Comparison of ENCODE assay signal across 19 mouse cellular contexts in the genomic region with DNA sequence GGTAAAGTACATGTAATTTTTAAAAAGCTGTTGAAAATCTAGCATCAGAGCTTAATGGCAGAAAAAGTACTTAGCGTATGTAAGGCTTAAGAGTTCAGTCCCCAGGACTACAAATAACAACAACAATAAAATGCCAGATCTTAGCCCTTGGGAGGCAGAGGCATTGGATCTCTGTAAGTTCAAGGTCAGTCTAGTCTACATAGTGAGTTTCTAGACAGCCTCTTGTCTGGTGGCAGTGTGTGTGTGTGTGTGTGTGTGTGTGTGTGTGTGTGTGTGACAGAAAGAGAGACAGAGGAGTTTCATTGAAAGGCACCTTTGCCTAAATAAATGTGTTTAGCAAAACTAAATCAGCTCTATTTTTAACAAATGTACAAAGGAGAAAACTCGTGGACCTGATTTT. TPM values are rescaled to one million over a fixed set of nuclear protein-coding genes. Genes with fewer than 3 reads are reported as not detected.
DNase-seq lines count a peak whose midpoint lies in the region.
"Had no signal": no experiment of that assay in that cellular context is flagged by ENCODE, and none has a peak within 500 bp of the region (broad histone marks: within the 10 kb centered on the region; RNA-seq: fewer than 3 reads in every experiment).

No protein-coding gene starts in this region.

- H3K9me3 ChIP-seq in forebrain, embryonic 10.5 days: no peaks in the 10 kb centered on the region
- H3K9me3 ChIP-seq: embryonic facial prominence, embryonic 15.5 days; forebrain, embryonic 15.5 days; heart, embryonic 12.5 days; hindbrain, embryonic 10.5 days had no signal

- H3K4me1 ChIP-seq in forebrain, embryonic 10.5 days: peaks cover 21% of the 10 kb centered on the region

- no peaks in the 10 kb centered on the region for H3K36me3 ChIP-seq in forebrain, embryonic 10.5 days (replicated peaks)
- H3K36me3 ChIP-seq: embryonic facial prominence, embryonic 15.5 days; forebrain, embryonic 15.5 days; heart, embryonic 12.5 days; hindbrain, embryonic 10.5 days had no signal

- WGBS in forebrain, embryonic 10.5 days: 89% methylated on average over 2 of the region's 2 CpGs

- peak; percentile 25 for DNase-seq in adrenal gland, postnatal 10 days
- DNase-seq in adrenal gland, adult 18-20 months (ENCODE audit: low spot score in 2 of 2): no peak
- peak; percentile 28 for DNase-seq in adrenal gland, postnatal 14 days
- peak; percentile 10 for DNase-seq in induced T-regulatory cell, adult 2 months (ENCODE audit: low read depth)
- no peak for DNase-seq in kidney, adult 9 months
- no peak for DNase-seq in forebrain, embryonic 10.5 days (ENCODE audit: extremely low spot score, low spot score)
- DNase-seq: B cell, adult 2 months; cerebellum, adult 8-10 months; cerebellum, postnatal 14 days; embryo, embryonic 11 days; gastrocnemius, postnatal 25 days; kidney, adult 2 months had no signal

- no peak overlapping the region for H3K27ac ChIP-seq in forebrain, embryonic 10.5 days
- H3K27ac ChIP-seq: embryonic facial prominence, embryonic 15.5 days; forebrain, embryonic 15.5 days; hindbrain, embryonic 10.5 days; hindbrain, embryonic 14.5 days had no signal

- no peak overlapping the region for H3K4me3 ChIP-seq in forebrain, embryonic 10.5 days
- H3K4me3 ChIP-seq: embryonic facial prominence, embryonic 15.5 days; erythroblast, embryonic 14.5 days; forebrain, embryonic 15.5 days; heart, embryonic 12.5 days; hindbrain, embryonic 10.5 days had no signal

- H3K27me3 ChIP-seq in forebrain, embryonic 10.5 days (ENCODE audit: poor library complexity, severe bottlenecking): no peaks in the 10 kb centered on the region
- H3K27me3 ChIP-seq: embryonic facial prominence, embryonic 15.5 days; forebrain, embryonic 15.5 days; heart, embryonic 12.5 days; Patski had no signal

RNA-seq across cellular contexts. Expression of a gene that starts 5.3 kb away (rescaled TPM):
- 10 to 100 TPM; 42.6 to 48.5 TPM for total RNA-seq in adrenal gland, postnatal 10 days (2021)
- 10 to 100 TPM; 41.3 to 47.6 TPM for total RNA-seq in adrenal gland, adult 18-20 months (2021)
- total RNA-seq in adrenal gland, postnatal 14 days (2021): 50.2 and 58.3 TPM in 2 replicates
- 77.7 and 82.3 TPM in 2 replicates for polyA plus RNA-seq in forebrain, embryonic 10.5 days (2016; fragmentation: Nextera tagmentation; extraction: Ambion mirVana)

Comparison
In these comparisons a context has a peak if more than half of its experiments do, and no peak if none do; other contexts are left out.
1. DNase-seq: peak in adrenal gland, postnatal 10 days (single experiment), adrenal gland, postnatal 14 days (single experiment) and induced T-regulatory cell, adult 2 months (single experiment); none in adrenal gland, adult 18-20 months (0 of 2), kidney, adult 9 months (single experiment) and forebrain, embryonic 10.5 days (single experiment).